Mouse (Mus musculus) MEL (cell line): ENCODE measurements around the gene Gm11559. TPM values are rescaled to one million over a fixed set of nuclear protein-coding genes. Genes with fewer than 3 reads are reported as not detected.

Experiments used
- DNase-seq: peaks from one replicate; pipeline ENCODE4 v3.0.0; 2011; ENCODE audit warnings: low read depth, low spot score
- H3K27ac ChIP-seq: 2 replicates; pipeline ENCODE4 v1.5.1; 2012; ENCODE audit warnings: low read depth, mild to moderate bottlenecking, control low read depth, low read length, moderate library complexity; ENCODE audit not compliant: control insufficient read depth
- H3K27me3 ChIP-seq, 2 experiments: fragments of 150-350 bp in 1 of 2; sonication (generic) in 1 of 2; 2 replicates each; pipeline ENCODE4 v1.6.1; 2012; ENCODE audit warnings: low read length in 2 of 2, mild to moderate bottlenecking in 2 of 2, improper control_type of control experiment in 1 of 2, moderate library complexity in 1 of 2; ENCODE audit not compliant: insufficient read depth in 2 of 2, control insufficient read depth in 1 of 2
- H3K36me3 ChIP-seq, 2 experiments: 2 replicates each; pipeline ENCODE4 v1.6.1; 2012 to 2014; ENCODE audit warnings: low read length in 2 of 2, improper control_type of control experiment in 1 of 2, inconsistent platforms in 1 of 2, mild to moderate bottlenecking in 1 of 2; ENCODE audit not compliant: insufficient read depth in 2 of 2, control insufficient read depth in 1 of 2
- H3K4me1 ChIP-seq, 2 experiments: fragments of 150-350 bp in 1 of 2; sonication (generic) in 1 of 2; 2 replicates each; pipeline ENCODE4 v1.6.1; 2012; ENCODE audit warnings: low read length in 2 of 2, improper control_type of control experiment in 1 of 2, mild to moderate bottlenecking in 1 of 2; ENCODE audit not compliant: insufficient read depth in 2 of 2, control insufficient read depth in 1 of 2
- H3K4me3 ChIP-seq, 2 experiments: fragments of 150-350 bp in 1 of 2; sonication (generic) in 1 of 2; 2 replicates each; pipeline ENCODE4 v1.5.1; 2012; ENCODE audit warnings: low read depth in 2 of 2, low read length in 2 of 2, mild to moderate bottlenecking in 2 of 2, moderate library complexity in 2 of 2, control low read depth in 1 of 2, improper control_type of control experiment in 1 of 2; ENCODE audit not compliant: control insufficient read depth in 1 of 2, insufficient read depth in 1 of 2
- H3K79me2 ChIP-seq: 2 replicates; pipeline ENCODE4 v1.6.1; 2012; ENCODE audit warnings: mild to moderate bottlenecking, low read length, moderate library complexity; ENCODE audit not compliant: control insufficient read depth, poor library complexity, insufficient read depth
- H3K9ac ChIP-seq: 2 replicates; pipeline ENCODE4 v1.6.1; 2012; ENCODE audit warnings: low read depth, mild to moderate bottlenecking, control low read depth, low read length, moderate library complexity; ENCODE audit not compliant: control insufficient read depth, poor library complexity, severe bottlenecking
- H3K9me3 ChIP-seq: fragments of 150-350 bp; sonication (generic); replicated peaks from 2 replicates; pipeline ENCODE4 v1.6.1; 2012; ENCODE audit warnings: mild to moderate bottlenecking, low read length, improper control_type of control experiment, moderate library complexity; ENCODE audit not compliant: insufficient read depth
- BHLHE40 ChIP-seq: IDR thresholded peaks from 2 replicates; pipeline ENCODE4 v1.6.1; 2012; ENCODE audit warnings: low read depth, mild to moderate bottlenecking, inconsistent platforms, low read length, improper control_type of control experiment, borderline replicate concordance
- CHD1 ChIP-seq: IDR thresholded peaks from 2 replicates; pipeline ENCODE4 v1.6.1; 2012; ENCODE audit warnings: low read depth, mild to moderate bottlenecking, inconsistent platforms, low read length, improper control_type of control experiment
- CTCF ChIP-seq, 3 experiments: IDR thresholded peaks in 2 of 3; conservative IDR thresholded peaks in 1 of 3; 2 replicates each; pipeline ENCODE4 v1.5.1; 2011 to 2012; ENCODE audit warnings: low read length in 3 of 3, low read depth in 2 of 3, mild to moderate bottlenecking in 2 of 3, improper control_type of control experiment in 1 of 3, inconsistent platforms in 1 of 3, mixed read lengths in 1 of 3, moderate library complexity in 1 of 3; ENCODE audit not compliant: control insufficient read depth in 1 of 3, insufficient read depth in 1 of 3, poor library complexity in 1 of 3, severe bottlenecking in 1 of 3
- ELF1 ChIP-seq: IDR thresholded peaks from 2 replicates; pipeline ENCODE4 v1.6.1; 2014; ENCODE audit warnings: low read depth, mild to moderate bottlenecking, inconsistent platforms, low read length, improper control_type of control experiment, moderate library complexity
- EP300 ChIP-seq, 2 experiments: IDR thresholded peaks; 2 replicates each; pipeline ENCODE4 v1.6.1; 2011; ENCODE audit warnings: improper control_type of control experiment in 2 of 2, low read length in 2 of 2, low read depth in 1 of 2, mild to moderate bottlenecking in 1 of 2
- ETS1 ChIP-seq: IDR thresholded peaks from 2 replicates; pipeline ENCODE4 v1.6.1; 2012; ENCODE audit warnings: low read depth, mild to moderate bottlenecking, inconsistent platforms, low read length, improper control_type of control experiment, moderate library complexity
- GABPA ChIP-seq: IDR thresholded peaks from 2 replicates; pipeline ENCODE4 v1.6.1; 2012; ENCODE audit warnings: low read depth, mild to moderate bottlenecking, inconsistent platforms, low read length, improper control_type of control experiment, moderate library complexity
- GATA1 ChIP-seq: IDR thresholded peaks from 2 replicates; pipeline ENCODE4 v1.6.1; 2011; ENCODE audit warnings: low read depth, low read length, improper control_type of control experiment
- MAFK ChIP-seq: IDR thresholded peaks from 2 replicates; pipeline ENCODE4 v1.6.1; 2011; ENCODE audit warnings: low read depth, mild to moderate bottlenecking, low read length, improper control_type of control experiment, borderline replicate concordance
- MAX ChIP-seq: IDR thresholded peaks from 2 replicates; pipeline ENCODE4 v1.6.1; 2011; ENCODE audit warnings: low read length, improper control_type of control experiment
- MAZ ChIP-seq: IDR thresholded peaks from 2 replicates; pipeline ENCODE4 v1.6.1; 2012; ENCODE audit warnings: low read depth, mild to moderate bottlenecking, inconsistent platforms, low read length, improper control_type of control experiment
- MEF2A ChIP-seq: IDR thresholded peaks from 2 replicates; pipeline ENCODE4 v1.6.1; 2014; ENCODE audit warnings: low read depth, mild to moderate bottlenecking, inconsistent platforms, low read length, improper control_type of control experiment; ENCODE audit not compliant: poor library complexity, insufficient replicate concordance, severe bottlenecking; ENCODE audit errors: extremely low read depth
- NRF1 ChIP-seq: IDR thresholded peaks from 2 replicates; pipeline ENCODE4 v1.6.1; 2014; ENCODE audit warnings: low read depth, mild to moderate bottlenecking, inconsistent platforms, low read length, improper control_type of control experiment, moderate library complexity; ENCODE audit not compliant: poor library complexity, insufficient read depth, severe bottlenecking
- POLR2A ChIP-seq, 2 experiments: IDR thresholded peaks; 2 replicates each; pipeline ENCODE4 v1.6.1; 2011 to 2012; ENCODE audit warnings: low read length in 2 of 2, mild to moderate bottlenecking in 2 of 2, control low read depth in 1 of 2, improper control_type of control experiment in 1 of 2, low read depth in 1 of 2, moderate library complexity in 1 of 2; ENCODE audit not compliant: control insufficient read depth in 1 of 2, insufficient read depth in 1 of 2, poor library complexity in 1 of 2
- SIN3A ChIP-seq: IDR thresholded peaks from 2 replicates; pipeline ENCODE4 v1.6.1; 2012; ENCODE audit warnings: low read length, improper control_type of control experiment, inconsistent platforms
- TAL1 ChIP-seq: IDR thresholded peaks from 2 replicates; pipeline ENCODE4 v1.6.1; 2012; ENCODE audit warnings: mild to moderate bottlenecking, inconsistent platforms, low read length, moderate library complexity, mixed read lengths
- USF1 ChIP-seq: IDR thresholded peaks from 2 replicates; pipeline ENCODE4 v1.6.1; 2014; ENCODE audit warnings: low read depth, mild to moderate bottlenecking, inconsistent platforms, low read length, improper control_type of control experiment, moderate library complexity
- ZNF384 ChIP-seq: IDR thresholded peaks from 2 replicates; pipeline ENCODE4 v1.6.1; 2012; ENCODE audit warnings: low read depth, mild to moderate bottlenecking, inconsistent platforms, low read length, improper control_type of control experiment
- polyA plus RNA-seq, 2 experiments: library from polyadenylated mRNA; stranded (reverse) in 1 of 2; unstranded in 1 of 2; fragments of >175 nt in 1 of 2; fragments of >200 nt in 1 of 2; gene quantifications; 2 replicates each; pipeline versions ENCODE4 v1.2.1 to v1.2.4; 2012; ENCODE audit warnings: low replicate concordance in 2 of 2, low read depth in 1 of 2; ENCODE audit not compliant: insufficient read length in 2 of 2, insufficient read depth in 1 of 2, missing spikeins in 1 of 2
- total RNA-seq: library from RNA; depleted of rRNA; stranded (reverse); fragments of 300-350 nt; gene quantifications from 2 replicates; pipeline ENCODE4 v1.2.3, GENCODE M21; 2012

The Gm11559 gene
- total and polyA plus RNA-seq, 3 experiments = not detected

DNA sequence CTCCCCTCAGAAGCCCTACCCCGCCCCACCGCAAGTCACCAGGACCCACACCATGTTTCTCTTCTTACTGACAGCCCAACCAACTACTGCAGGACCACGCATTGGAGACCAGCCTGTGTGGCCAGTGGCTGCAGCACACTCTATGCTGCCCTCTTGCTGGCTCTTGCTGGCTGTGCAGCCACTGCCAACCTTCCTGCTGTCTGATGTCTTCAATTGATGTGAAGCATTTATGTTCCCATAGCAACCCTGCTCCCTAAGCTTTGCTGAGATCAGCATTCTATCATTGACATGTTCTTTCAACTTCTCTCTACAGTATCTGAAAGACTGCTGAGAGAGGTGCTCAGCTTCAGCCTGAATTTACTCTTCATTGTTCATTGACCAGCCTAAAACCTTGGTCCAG, 10.2 kb upstream of the Gm11559 start:
- DNase-seq = no peak
- no peaks in the 10 kb centered on the region; a peak in 1 of 4 replicates for H3K27me3 ChIP-seq

DNA sequence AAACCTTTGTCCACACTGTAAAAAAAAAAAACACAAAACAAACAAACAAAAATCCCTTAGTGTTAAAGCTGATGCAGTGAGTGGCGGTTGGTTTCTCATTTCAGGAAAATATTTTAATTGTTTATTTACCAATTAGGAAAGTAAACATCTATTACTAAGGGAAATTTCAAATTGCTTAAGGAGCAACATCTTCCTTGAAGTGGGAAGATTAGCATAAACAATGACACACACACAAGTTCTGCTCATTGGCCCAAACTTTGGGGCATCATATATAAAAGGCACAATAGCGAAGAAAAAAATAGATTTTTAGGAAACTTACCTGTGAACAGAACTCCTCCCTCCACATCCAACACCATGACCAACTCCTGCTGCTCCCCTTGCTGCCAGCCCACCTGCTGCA, 6.7 kb upstream of the Gm11559 start, which contains the start of gene Gm11568:
TSS of gene Gm11568 (plus strand) at position 301 of the 400 bp plus-strand sequence.
- Histone ChIP-seq H3K36me3 (no peaks in the 10 kb centered on the region), H3K9me3 (no peaks in the 10 kb centered on the region), H3K4me3 (no peak within 1 kb of the TSS), H3K4me1 (no peaks in the 10 kb centered on the region), H3K79me2 (no peaks in the 10 kb centered on the region), H3K27me3 (no peaks in the 10 kb centered on the region; a peak in 1 of 4 replicates), H3K27ac (no peak within 1 kb of the TSS), H3K9ac (no peak within 1 kb of the TSS)
- DNase-seq = no peak
- no peak for TF ChIP-seq NRF1
- TF ChIP-seq MEF2A = no peak
- no peak for TF ChIP-seq TAL1
- TF ChIP-seq GATA1 = no peak
- TF ChIP-seq USF1 = no peak
- no peak for TF ChIP-seq ETS1
- no peak for TF ChIP-seq ELF1
- no peak for TF ChIP-seq MAFK
- no peak for TF ChIP-seq GABPA
- TF ChIP-seq MAX = no peak
- TF ChIP-seq CHD1 = no peak
- TF ChIP-seq BHLHE40 = no peak

More for the DNA sequence above, 10.2 kb upstream of the Gm11559 start:
- no peak overlapping the region for H3K27ac ChIP-seq
- H3K36me3 ChIP-seq = no peaks in the 10 kb centered on the region
- no peak for TF ChIP-seq BHLHE40
- TF ChIP-seq SIN3A = no peak
- TF ChIP-seq CTCF (IDR thresholded peaks at IDR 0.05 in 2 of 3, conservative IDR thresholded peaks at IDR 0.05 in 1 of 3; ENCODE audit: control insufficient read depth in 1 of 3, insufficient read depth in 1 of 3, low read depth in 2 of 3, low read length in 3 of 3, poor library complexity in 1 of 3, severe bottlenecking in 1 of 3) = no peak
- TF ChIP-seq MAZ = no peak
- TF ChIP-seq POLR2A (IDR thresholded peaks at IDR 0.05; ENCODE audit: control insufficient read depth in 1 of 2, insufficient read depth in 1 of 2, low read depth in 1 of 2, low read length in 2 of 2, poor library complexity in 1 of 2) = no peak
- no peak for TF ChIP-seq NRF1
- no peak for TF ChIP-seq ELF1
- no peak for TF ChIP-seq EP300 (IDR thresholded peaks at IDR 0.05; ENCODE audit: low read depth in 1 of 2, low read length in 2 of 2)
- TF ChIP-seq ZNF384 = no peak
- TF ChIP-seq, all 39 proteins: peak for 0
- H3K79me2 ChIP-seq = no peaks in the 10 kb centered on the region
- no peaks in the 10 kb centered on the region for H3K9me3 ChIP-seq
- H3K4me3 ChIP-seq = no peak overlapping the region
- H3K9ac ChIP-seq = no peak overlapping the region
- H3K4me1 ChIP-seq = no peaks in the 10 kb centered on the region
